Mouse (Mus musculus): ENCODE results near the gene Nup107. TPM values are rescaled to one million over a fixed set of nuclear protein-coding genes. Genes with fewer than 3 reads are reported as not detected.

Gene Nup107
- polyA plus RNA-seq, 1 experiment = 29.6 TPM

DNA sequence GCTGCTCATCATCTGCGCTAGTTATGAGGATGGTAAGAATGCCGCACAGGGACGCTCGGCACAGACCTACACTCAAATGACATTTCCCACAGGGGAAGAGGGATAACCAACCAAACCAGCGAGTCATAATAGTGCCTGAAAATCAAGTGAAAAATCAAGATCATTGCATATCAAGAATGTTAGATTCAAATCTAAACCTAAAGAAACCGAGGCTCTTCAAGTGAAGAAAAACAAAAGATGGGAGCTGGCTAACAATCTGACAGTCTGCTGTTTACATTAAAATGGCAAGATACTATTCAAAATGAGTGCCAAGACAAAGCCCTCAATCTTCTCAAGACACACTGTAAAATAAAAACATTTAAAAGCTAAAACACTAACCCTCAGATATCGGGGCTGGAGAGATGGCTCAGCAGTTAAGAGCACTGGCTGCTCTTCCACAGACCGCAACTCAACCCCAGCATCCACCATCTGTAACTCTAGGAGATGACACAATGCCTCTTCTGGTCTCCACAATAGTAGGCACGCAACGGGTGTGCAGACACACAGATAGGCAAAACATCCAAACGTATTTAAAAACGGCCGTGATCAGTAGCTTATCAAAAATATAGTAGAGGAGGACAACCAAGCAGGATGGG, 8.6 kb downstream of the Nup107 start:
- TF ChIP-seq CTCF (IDR thresholded peaks at IDR 0.05; ENCODE audit: borderline replicate concordance, extremely low read depth, insufficient read depth, insufficient read length) = no peak
- no peak for TF ChIP-seq POLR2A (IDR thresholded peaks at IDR 0.05; ENCODE audit: borderline replicate concordance, extremely low read depth, insufficient read depth, insufficient read length, poor library complexity, severe bottlenecking)
- DNase-seq (ENCODE audit: low read depth) = no peak

DNA sequence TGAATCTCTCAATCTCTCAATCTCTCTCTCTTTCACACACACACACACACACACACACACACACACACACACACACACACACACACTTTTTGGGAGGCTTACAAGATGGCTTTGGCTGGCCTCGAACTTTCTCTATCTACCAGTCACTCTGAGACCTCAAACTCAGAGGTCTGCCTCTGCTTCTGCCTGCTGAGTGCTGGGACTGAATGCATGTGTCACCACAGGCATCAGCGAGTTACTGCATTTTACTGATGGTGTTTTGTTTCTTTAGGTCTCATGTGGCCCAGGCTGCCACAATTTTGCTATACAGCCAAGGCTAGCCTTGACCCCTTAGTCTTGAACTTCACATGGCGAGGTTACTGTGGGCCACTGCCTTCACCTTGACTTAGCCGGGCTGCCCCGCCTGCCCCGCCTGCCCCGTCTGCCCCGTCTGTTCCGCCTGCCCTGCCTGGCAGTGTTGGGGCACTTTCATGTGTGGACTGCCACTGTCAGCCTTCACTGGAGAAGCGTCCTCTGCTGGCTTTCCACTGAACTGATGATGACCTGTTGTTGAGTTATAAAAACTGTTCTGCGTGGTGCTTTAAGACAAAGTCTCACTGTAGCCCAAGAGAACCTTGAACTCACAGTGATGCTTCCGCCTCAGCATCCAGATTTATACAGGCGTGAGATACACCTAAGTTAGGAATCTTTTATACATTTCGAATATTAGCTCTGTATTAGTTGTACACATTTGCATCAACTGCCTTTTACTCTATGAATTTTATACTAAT, 9.8 kb downstream of the Nup107 start:
- no peak for DNase-seq (ENCODE audit: low read depth)
- no peak for TF ChIP-seq CTCF (IDR thresholded peaks at IDR 0.05; ENCODE audit: borderline replicate concordance, extremely low read depth, insufficient read depth, insufficient read length)
- no peak for TF ChIP-seq POLR2A (IDR thresholded peaks at IDR 0.05; ENCODE audit: borderline replicate concordance, extremely low read depth, insufficient read depth, insufficient read length, poor library complexity, severe bottlenecking)

GRCm38 (mm10) chr10:117782056-117782455, 10.4 kb downstream of the Nup107 start:
- no peak for TF ChIP-seq CTCF (IDR thresholded peaks at IDR 0.05; ENCODE audit: borderline replicate concordance, extremely low read depth, insufficient read depth, insufficient read length)
- DNase-seq (ENCODE audit: low read depth) = no peak

GRCm38 (mm10) chr10:117781021-117781725, 11.3 kb downstream of the Nup107 start:
- TF ChIP-seq POLR2A (IDR thresholded peaks at IDR 0.05; ENCODE audit: borderline replicate concordance, extremely low read depth, insufficient read depth, insufficient read length, poor library complexity, severe bottlenecking) = no peak
- no peak for DNase-seq (ENCODE audit: low read depth)

- no peak for DNase-seq (ENCODE audit: low read depth)
- TF ChIP-seq CTCF (IDR thresholded peaks at IDR 0.05; ENCODE audit: borderline replicate concordance, extremely low read depth, insufficient read depth, insufficient read length) = no peak
- no peak for TF ChIP-seq POLR2A (IDR thresholded peaks at IDR 0.05; ENCODE audit: borderline replicate concordance, extremely low read depth, insufficient read depth, insufficient read length, poor library complexity, severe bottlenecking)
Observed at GRCm38 (mm10) chr10:117780306-117780911, 12.1 kb downstream of the Nup107 start.

GRCm38 (mm10) chr10:117779581-117780305, 12.8 kb downstream of the Nup107 start:
- DNase-seq (ENCODE audit: low read depth) = no peak
- TF ChIP-seq CTCF (IDR thresholded peaks at IDR 0.05; ENCODE audit: borderline replicate concordance, extremely low read depth, insufficient read depth, insufficient read length) = no peak

DNA sequence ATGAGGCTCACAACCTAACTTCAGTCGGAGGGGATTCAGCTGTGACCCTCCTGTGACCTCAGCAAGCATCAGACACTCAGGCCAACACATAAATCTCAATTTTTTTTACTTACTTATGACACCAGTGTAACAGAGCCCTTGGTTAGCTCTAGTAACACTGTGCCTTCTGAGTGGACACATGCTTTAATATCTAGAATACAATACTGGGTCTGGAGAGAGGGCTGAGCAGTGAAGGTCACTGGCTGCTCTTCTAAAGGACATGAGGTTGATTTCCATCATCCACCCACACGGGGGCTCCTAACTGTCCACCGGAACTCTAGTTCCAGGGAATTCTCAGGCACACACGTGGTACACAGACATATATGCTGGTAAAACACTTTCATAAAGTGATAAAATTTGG, 13.6 kb downstream of the Nup107 start:
- no peak for DNase-seq (ENCODE audit: low read depth)
- no peak for TF ChIP-seq POLR2A (IDR thresholded peaks at IDR 0.05; ENCODE audit: borderline replicate concordance, extremely low read depth, insufficient read depth, insufficient read length, poor library complexity, severe bottlenecking)
- no peak for TF ChIP-seq CTCF (IDR thresholded peaks at IDR 0.05; ENCODE audit: borderline replicate concordance, extremely low read depth, insufficient read depth, insufficient read length)

DNA sequence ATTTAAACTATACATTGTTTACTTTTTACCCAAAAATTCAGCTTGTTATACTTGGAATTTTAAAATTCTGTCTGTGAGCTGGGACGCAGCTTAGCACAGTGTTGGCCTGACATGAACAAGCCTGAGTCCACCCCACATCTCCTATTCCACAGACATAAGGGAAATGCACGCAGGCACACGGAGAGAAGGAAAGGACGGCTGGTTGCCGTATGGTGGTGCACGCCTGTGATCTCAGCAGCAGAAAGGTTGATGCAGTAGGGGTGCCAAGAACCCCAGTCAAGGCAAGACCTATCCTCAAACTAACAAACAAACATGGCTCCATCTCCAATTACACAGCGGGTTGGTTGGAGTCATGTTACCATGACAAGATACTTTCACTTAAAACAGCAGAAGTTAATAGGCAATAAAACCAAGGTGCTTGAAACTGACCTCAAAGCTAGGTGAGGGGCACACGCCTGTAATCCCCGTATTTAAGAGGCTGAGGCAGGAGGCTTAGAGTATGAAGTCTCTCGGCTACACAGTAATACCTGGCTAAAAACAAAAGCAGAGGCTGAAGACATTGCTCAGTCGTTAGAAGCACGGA, 14.1 kb downstream of the Nup107 start:
- no peak for DNase-seq (ENCODE audit: low read depth)
- TF ChIP-seq CTCF (IDR thresholded peaks at IDR 0.05; ENCODE audit: borderline replicate concordance, extremely low read depth, insufficient read depth, insufficient read length) = no peak
- TF ChIP-seq POLR2A (IDR thresholded peaks at IDR 0.05; ENCODE audit: borderline replicate concordance, extremely low read depth, insufficient read depth, insufficient read length, poor library complexity, severe bottlenecking) = no peak

DNA sequence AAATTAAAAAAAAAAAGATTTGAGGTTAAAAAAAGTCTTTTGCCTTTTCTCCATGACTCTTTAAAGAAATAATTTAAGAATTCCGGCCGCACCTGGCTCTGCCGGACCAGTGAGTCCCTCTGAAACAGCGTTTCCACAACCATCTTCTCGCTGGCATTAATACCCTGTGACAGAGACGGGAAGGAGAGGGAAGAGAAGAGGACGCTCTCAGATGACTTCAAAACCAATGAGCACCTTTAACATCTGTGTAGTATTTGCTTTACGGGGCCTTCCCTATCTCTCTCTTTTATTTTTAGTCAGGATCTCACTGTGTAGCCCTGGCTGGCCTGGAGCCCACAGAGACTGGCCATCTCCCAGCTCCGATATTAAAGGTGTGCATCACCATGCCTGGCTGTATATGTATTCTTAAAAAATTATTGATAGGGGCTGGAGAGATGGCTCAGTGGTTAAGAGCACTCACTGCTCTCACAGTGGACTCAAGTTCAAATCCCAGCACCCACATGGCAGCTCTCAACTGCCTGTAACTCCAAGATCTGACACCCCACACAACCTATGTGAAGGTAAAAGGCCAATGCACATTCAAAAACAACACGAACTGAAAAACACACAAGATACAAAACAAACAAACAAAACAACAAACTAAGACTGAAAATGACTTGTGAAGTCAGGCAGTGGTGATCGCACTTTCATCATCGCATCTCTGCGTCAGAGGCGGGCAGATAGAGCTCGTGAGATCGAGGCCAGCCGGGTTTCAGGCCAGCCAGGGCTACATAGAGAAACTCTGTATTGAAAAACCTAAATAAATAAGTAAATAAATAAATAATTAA, 14.8 kb downstream of the Nup107 start:
- no peak for DNase-seq (ENCODE audit: low read depth)
- TF ChIP-seq POLR2A (IDR thresholded peaks at IDR 0.05; ENCODE audit: borderline replicate concordance, extremely low read depth, insufficient read depth, insufficient read length, poor library complexity, severe bottlenecking) = no peak
- no peak for TF ChIP-seq CTCF (IDR thresholded peaks at IDR 0.05; ENCODE audit: borderline replicate concordance, extremely low read depth, insufficient read depth, insufficient read length)

GRCm38 (mm10) chr10:117777103-117777470, 15.4 kb downstream of the Nup107 start:
- TF ChIP-seq POLR2A (IDR thresholded peaks at IDR 0.05; ENCODE audit: borderline replicate concordance, extremely low read depth, insufficient read depth, insufficient read length, poor library complexity, severe bottlenecking) (no peak), CTCF (IDR thresholded peaks at IDR 0.05; ENCODE audit: borderline replicate concordance, extremely low read depth, insufficient read depth, insufficient read length) (no peak)

More at GRCm38 (mm10) chr10:117777103-117777470, 15.4 kb downstream of the Nup107 start:
- no peak for DNase-seq (ENCODE audit: low read depth)
